In the genomic region with DNA sequence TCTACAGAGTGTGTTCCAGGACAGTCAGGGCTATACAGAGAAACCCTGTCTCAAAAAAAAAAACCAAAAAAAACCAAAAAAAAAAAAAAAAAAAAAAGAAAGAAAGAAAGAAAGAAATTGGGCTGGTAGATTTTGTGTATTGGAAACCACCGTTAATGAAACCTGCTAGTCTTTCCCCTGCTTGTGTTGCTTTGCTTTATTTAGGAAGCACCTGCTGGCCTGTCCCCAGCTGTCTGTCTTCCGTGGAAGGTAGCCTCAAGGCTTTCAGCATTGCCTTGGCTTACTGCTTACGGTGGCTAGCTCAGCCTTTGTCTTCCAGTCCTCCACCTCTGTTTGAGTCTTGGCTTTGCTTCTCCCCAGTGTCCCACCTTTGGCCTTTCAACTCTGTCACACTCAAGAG, we compare ENCODE assay signal across 1 mouse cellular context.
A peak's percentile ranks its signal among the peaks of the same experiment; 100 is the strongest.
TF ChIP-seq lines count a peak whose summit lies in the region.

No protein-coding gene starts in this region.

TF ChIP-seq in CH12.LX, 34 proteins besides CTCF, POLR2A, EP300 and RAD21:
- peak; percentile 69 for TF ChIP-seq ETS1 (conservative IDR thresholded peaks at IDR 0.05; ENCODE audit: low read depth, low read length)
- peak; percentile 96 for TF ChIP-seq ZNF384 (IDR thresholded peaks at IDR 0.05; ENCODE audit: low read depth, low read length)
- TF ChIP-seq KAT2A (IDR thresholded peaks at IDR 0.05; ENCODE audit: insufficient replicate concordance, low read length), result no peak
- TF ChIP-seq TCF12 (IDR thresholded peaks at IDR 0.05; ENCODE audit: low read depth, low read length), result peak; percentile 94
- TF ChIP-seq SIN3A (IDR thresholded peaks at IDR 0.05; ENCODE audit: low read length), result peak; percentile 26; the same call in 1 of the 2 replicates
- TF ChIP-seq IRF4 (IDR thresholded peaks at IDR 0.05; ENCODE audit: low read depth, low read length), result peak; percentile 47
- peak; percentile 72; the same call in 1 of the 2 replicates for TF ChIP-seq MEF2A (IDR thresholded peaks at IDR 0.05; ENCODE audit: borderline replicate concordance, low read depth, low read length)
- no peak for TF ChIP-seq HCFC1 (IDR thresholded peaks at IDR 0.05; ENCODE audit: low read depth, low read length)
- TF ChIP-seq E2F4 (IDR thresholded peaks at IDR 0.05; ENCODE audit: insufficient replicate concordance, low read depth, low read length), result no peak
- TF ChIP-seq ZC3H11A (IDR thresholded peaks at IDR 0.05; ENCODE audit: low read depth, low read length), result no peak
- peak; percentile 42; the same call in 1 of the 2 replicates for TF ChIP-seq BHLHE40 (IDR thresholded peaks at IDR 0.05; ENCODE audit: low read depth, low read length)
- no peak for TF ChIP-seq GABPA (IDR thresholded peaks at IDR 0.05; ENCODE audit: insufficient replicate concordance, low read depth, low read length)
- TF ChIP-seq TBP (conservative IDR thresholded peaks at IDR 0.05; ENCODE audit: low read depth, low read length), result peak; percentile 76
